In genomic region chr2:59611216-59611810, GRCm38 (mm10) we compare ENCODE assay signal across 8 mouse cellular contexts. TPM values are rescaled to one million over a fixed set of nuclear protein-coding genes. Genes with fewer than 3 reads are reported as not detected.
DNase-seq lines count a peak whose midpoint lies in the region; ATAC-seq and TF ChIP-seq lines count a peak whose summit lies in the region.

No protein-coding gene starts in this region.

- H3K36me3 ChIP-seq in kidney, embryonic 15.5 days: no peaks in the 10 kb centered on the region
- H3K36me3 ChIP-seq in hindbrain, embryonic 16.5 days (ENCODE audit: control insufficient read depth, insufficient read depth, low read length): no peaks in the 10 kb centered on the region
- H3K36me3 ChIP-seq in midbrain, postnatal 0 days (ENCODE audit: insufficient read depth, low read length): no peaks in the 10 kb centered on the region

- no peak for DNase-seq in kidney, postnatal 25 days
- DNase-seq in brain, embryonic 14.5 days (ENCODE audit: low read depth): peak; percentile 62
- DNase-seq in midbrain, postnatal 0 days (ENCODE audit: low spot score): no peak
- no peak for DNase-seq in yolk sac, embryonic 10.5 days (ENCODE audit: low spot score)
- DNase-seq in right cerebral cortex, adult 18-20 months: no peak
- no peak for DNase-seq in right cerebral cortex, postnatal 10 days (ENCODE audit: low spot score in 2 of 2)

- no peak for ATAC-seq in kidney, embryonic 15.5 days (replicated peaks; ENCODE audit: low FRiP score)
- no peak for ATAC-seq in hindbrain, embryonic 16.5 days
- no peak for ATAC-seq in midbrain, postnatal 0 days (ENCODE audit: low FRiP score)

- peak overlapping the region; percentile 98 for H3K27ac ChIP-seq in kidney, embryonic 15.5 days
- peak overlapping the region; percentile 78 for H3K27ac ChIP-seq in hindbrain, embryonic 16.5 days (ENCODE audit: low read depth, low read length)
- no peak overlapping the region for H3K27ac ChIP-seq in midbrain, postnatal 0 days (ENCODE audit: low read depth, low read length)

- no peak for TF ChIP-seq POLR2A in brain, embryonic 14.5 days (IDR thresholded peaks at IDR 0.05; ENCODE audit: borderline replicate concordance, extremely low read depth, insufficient read depth, insufficient read length, poor library complexity, severe bottlenecking)

- H3K9me3 ChIP-seq in kidney, embryonic 15.5 days (replicated peaks): no peaks in the 10 kb centered on the region
- H3K9me3 ChIP-seq in hindbrain, embryonic 16.5 days (ENCODE audit: control insufficient read depth, low read length): no peaks in the 10 kb centered on the region
- no peaks in the 10 kb centered on the region for H3K9me3 ChIP-seq in midbrain, postnatal 0 days (ENCODE audit: low read length)

- 2% methylated on average over 14 of the region's 14 CpGs for WGBS in kidney, embryonic 15.5 days
- 2% methylated on average over 14 of the region's 14 CpGs for WGBS in hindbrain, embryonic 16.5 days
- WGBS in midbrain, postnatal 0 days: 4% methylated on average over 14 of the region's 14 CpGs

- TF ChIP-seq CTCF in brain, embryonic 14.5 days (IDR thresholded peaks at IDR 0.05; ENCODE audit: borderline replicate concordance, extremely low read depth, insufficient read depth, insufficient read length): no peak
- no peak for TF ChIP-seq CTCF in midbrain, postnatal 0 days (IDR thresholded peaks at IDR 0.05)

- peak overlapping the region; percentile 87 for H3K4me2 ChIP-seq in kidney, embryonic 15.5 days
- H3K4me2 ChIP-seq in hindbrain, embryonic 16.5 days (ENCODE audit: low read length): peak overlapping the region; percentile 92
- H3K4me2 ChIP-seq in midbrain, postnatal 0 days (ENCODE audit: low read depth, low read length, poor library complexity, severe bottlenecking): peak overlapping the region; percentile 98

- peak overlapping the region; percentile 99 for H3K9ac ChIP-seq in kidney, embryonic 15.5 days
- peak overlapping the region; percentile 82 for H3K9ac ChIP-seq in hindbrain, embryonic 16.5 days (ENCODE audit: low read depth, low read length)
- H3K9ac ChIP-seq in midbrain, postnatal 0 days (replicated peaks; ENCODE audit: low read length, poor library complexity, severe bottlenecking): peak overlapping the region; percentile 62

- peaks cover 68% of the 10 kb centered on the region for H3K4me1 ChIP-seq in kidney, embryonic 15.5 days
- peaks cover 9% of the 10 kb centered on the region for H3K4me1 ChIP-seq in hindbrain, embryonic 16.5 days (ENCODE audit: control insufficient read depth, insufficient read depth, low read depth, low read length)
- peaks cover 12% of the 10 kb centered on the region; the same call in 1 of the 2 replicates for H3K4me1 ChIP-seq in midbrain, postnatal 0 days (ENCODE audit: insufficient read depth, low read length)

- peak overlapping the region; percentile 95 for H3K4me3 ChIP-seq in kidney, embryonic 15.5 days (replicated peaks)
- peak overlapping the region; percentile 89 for H3K4me3 ChIP-seq in hindbrain, embryonic 16.5 days (ENCODE audit: low read length)
- peak overlapping the region; percentile 78 for H3K4me3 ChIP-seq in midbrain, postnatal 0 days (ENCODE audit: low read depth, low read length)

- no peaks in the 10 kb centered on the region for H3K27me3 ChIP-seq in kidney, embryonic 15.5 days
- no peaks in the 10 kb centered on the region; the same call in 1 of the 2 replicates for H3K27me3 ChIP-seq in hindbrain, embryonic 16.5 days (replicated peaks; ENCODE audit: control insufficient read depth, insufficient read depth, low read length)
- peaks cover 15% of the 10 kb centered on the region for H3K27me3 ChIP-seq in midbrain, postnatal 0 days (ENCODE audit: insufficient read depth, low read length)

RNA-seq across cellular contexts. Expression of gene Tanc1, which starts 0.5 kb away (rescaled TPM):
- polyA plus RNA-seq in kidney, embryonic 15.5 days (2015; fragmentation: Nextera tagmentation; extraction: Ambion mirVana): 50.2 and 58.3 TPM in 2 replicates
- 5.2 and 7.2 TPM in 2 replicates for polyA plus RNA-seq in brain, embryonic 14.5 days (2012; rRNA removed)
- 7.2 and 7.4 TPM in 2 replicates for polyA plus RNA-seq in hindbrain, embryonic 16.5 days (2015; fragmentation: Nextera tagmentation; extraction: Ambion mirVana)
- 7.3 and 8.0 TPM in 2 replicates for total RNA-seq in midbrain, postnatal 0 days (2014; rRNA removed)
- 2.3 and 2.7 TPM in 2 replicates for polyA plus RNA-seq in midbrain, postnatal 0 days (2015; fragmentation: Nextera tagmentation; extraction: Ambion mirVana)
